Mouse (Mus musculus) testis, adult 2 months (tissue): ENCODE data around the gene Lmod1.

Experiments used
- CTCF ChIP-seq: fragments of 200-500 bp; IDR thresholded peaks from 2 replicates; pipeline ENCODE4 v1.5.1; 2012; ENCODE audit warnings: low read depth, mild to moderate bottlenecking, inconsistent platforms, low read length, moderate library complexity; ENCODE audit not compliant: control insufficient read depth, insufficient read depth, insufficient replicate concordance
- POLR2A ChIP-seq: fragments of 200-500 bp; IDR thresholded peaks from 2 replicates; pipeline ENCODE4 v1.6.1; 2012; ENCODE audit warnings: low read depth, mild to moderate bottlenecking, inconsistent platforms, low read length, moderate library complexity; ENCODE audit not compliant: control insufficient read depth

- no peak for TF ChIP-seq CTCF
- no peak for TF ChIP-seq POLR2A
Observed at GRCm38 (mm10) chr1:135362115-135362514, 37.5 kb downstream of the Lmod1 start.
